Mouse (Mus musculus): ENCODE results near the gene Olfr1032.
"Not testable (repeated sequence)": the region's sequence is repeated elsewhere in the genome, so short reads cannot be mapped to it uniquely, and the experiment has no call there.

Gene Olfr1032

GRCm38 (mm10) chr2:86005240-86005639 lies at the start of gene Olfr1032:
TSS of gene Olfr1032 (plus strand) at chr2:86005540.
- DNase-seq: no peak

- DNase-seq: no peak
Observed at GRCm38 (mm10) chr2:85973595-85973994, 31.7 kb upstream of the Olfr1032 start, which contains the start of gene Olfr1029. TSS of gene Olfr1029 (plus strand) at chr2:85973895.

GRCm38 (mm10) chr2:85978976-85979375 lies 26.4 kb upstream of the Olfr1032 start, which contains the start of gene Olfr1030:
TSS of gene Olfr1030 (plus strand) at chr2:85979276.
- no peak for DNase-seq

- no peak for DNase-seq
Observed at GRCm38 (mm10) chr2:85990004-85990403, 15.3 kb upstream of the Olfr1032 start, which contains the start of gene Olfr1031. TSS of gene Olfr1031 (plus strand) at chr2:85990304.

GRCm38 (mm10) chr2:86020406-86020805 lies 15.1 kb downstream of the Olfr1032 start, which contains the start of gene Olfr1033:
TSS of gene Olfr1033 (plus strand) at chr2:86020633.
- not testable (repeated sequence) for DNase-seq

- not testable (repeated sequence) for DNase-seq
Observed at GRCm38 (mm10) chr2:86021518-86021917, 16.2 kb downstream of the Olfr1032 start.

GRCm38 (mm10) chr2:86045561-86045960 lies 40.2 kb downstream of the Olfr1032 start, which contains the start of gene Olfr1034:
TSS of gene Olfr1034 (plus strand) at chr2:86045861.
- DNase-seq: no peak

GRCm38 (mm10) chr2:86050777-86051176 lies 45.4 kb downstream of the Olfr1032 start:
- not testable (repeated sequence) for DNase-seq
